Mouse (Mus musculus): ENCODE results near the gene Nae1. TPM values are rescaled to one million over a fixed set of nuclear protein-coding genes. Genes with fewer than 3 reads are reported as not detected.
A peak's percentile ranks its signal among the peaks of the same experiment; 100 is the strongest.

Nae1 gene
- polyA plus RNA-seq, 1 experiment from 2014 or later = 64.1 TPM

DNA sequence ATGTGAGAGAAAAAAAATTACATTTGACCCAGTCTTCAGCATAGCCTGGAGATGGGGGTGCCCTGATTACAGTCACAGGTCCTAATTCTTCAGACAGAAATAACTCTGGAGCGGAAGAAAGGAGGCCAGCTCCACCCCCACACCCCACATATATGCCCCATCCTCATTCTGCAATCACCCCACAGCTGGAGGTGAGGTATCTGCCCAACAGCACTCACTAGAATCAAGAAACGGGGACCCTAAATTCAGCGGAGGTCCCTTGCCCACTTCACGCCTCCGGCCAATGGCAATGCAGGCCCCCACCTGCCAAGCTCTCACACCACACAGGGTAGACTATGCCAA, 31.0 kb upstream of the Nae1 start:
- ATAC-seq (ENCODE audit: low FRiP score, low TSS enrichment) (peak; percentile 26), DNase-seq (ENCODE audit: low spot score) (no peak)
- H3K36me3 ChIP-seq (ENCODE audit: control insufficient read depth, insufficient read depth, low read length) = no peaks in the 10 kb centered on the region
- no peaks in the 10 kb centered on the region for H3K4me1 ChIP-seq (replicated peaks; ENCODE audit: control insufficient read depth, insufficient read depth)
- no peaks in the 10 kb centered on the region for H3K9me3 ChIP-seq (ENCODE audit: control insufficient read depth, low read length)
- TF ChIP-seq EP300 (optimal IDR thresholded peaks at IDR 0.05) = no peak
- no peak overlapping the region for H3K4me2 ChIP-seq (replicated peaks; ENCODE audit: low read depth)
- no peak overlapping the region for H3K4me3 ChIP-seq (ENCODE audit: low read depth, low read length)
- WGBS = 94% methylated on average over 5 of the region's 5 CpGs
- H3K9ac ChIP-seq (ENCODE audit: low read length) = no peak overlapping the region
- no peak overlapping the region for H3K27ac ChIP-seq (replicated peaks)
- no peaks in the 10 kb centered on the region for H3K27me3 ChIP-seq (ENCODE audit: control insufficient read depth, insufficient read depth, low read length)

DNA sequence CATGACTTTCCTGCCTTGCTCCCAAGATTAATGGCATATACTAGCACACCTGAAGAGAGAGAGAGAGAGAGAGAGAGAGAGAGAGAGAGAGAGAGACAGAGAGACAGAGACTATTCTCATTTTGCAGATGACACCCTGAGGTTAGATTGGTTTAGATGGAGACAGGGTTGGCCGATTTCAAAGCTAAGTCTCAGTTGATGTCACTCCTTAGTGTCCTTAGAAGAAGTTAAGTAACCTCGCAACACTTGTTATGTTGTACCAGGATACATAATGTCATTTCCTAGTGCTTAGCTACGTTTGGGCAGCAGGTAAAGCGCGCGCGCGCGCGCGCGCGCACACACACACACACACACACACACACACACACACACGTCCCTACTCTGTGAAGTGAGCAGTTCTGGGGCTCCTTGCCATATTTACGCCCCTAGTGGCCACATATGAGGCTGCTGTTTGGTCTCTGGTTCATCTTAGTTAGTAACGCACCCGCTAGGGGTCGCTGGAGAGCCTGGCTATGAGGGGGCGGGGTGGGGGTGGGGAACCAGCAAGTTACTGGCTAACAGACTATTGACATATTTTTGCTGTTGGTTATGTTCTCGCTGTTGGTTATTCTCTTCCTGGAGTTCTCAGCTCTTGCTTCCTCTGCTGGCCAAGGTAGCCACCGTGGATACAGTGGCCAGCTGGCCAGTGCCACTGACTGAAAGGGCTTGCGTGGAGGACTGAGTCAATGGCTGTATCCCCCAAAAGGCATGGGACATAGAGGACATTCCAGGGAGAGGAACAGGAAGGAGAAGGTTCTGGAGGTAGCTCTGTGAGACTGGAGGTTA, 30.4 kb upstream of the Nae1 start:
- WGBS = 18% methylated on average over 22 of the region's 22 CpGs
- DNase-seq (ENCODE audit: low spot score) (peak; percentile 94), ATAC-seq (ENCODE audit: low FRiP score, low TSS enrichment) (peak; percentile 95)
- H3K9me3 ChIP-seq (ENCODE audit: control insufficient read depth, low read length) = no peaks in the 10 kb centered on the region
- no peak overlapping the region for H3K4me3 ChIP-seq (ENCODE audit: low read depth, low read length)
- no peak overlapping the region for H3K4me2 ChIP-seq (replicated peaks; ENCODE audit: low read depth)
- no peak overlapping the region for H3K27ac ChIP-seq (replicated peaks)
- H3K4me1 ChIP-seq (replicated peaks; ENCODE audit: control insufficient read depth, insufficient read depth) = no peaks in the 10 kb centered on the region
- no peaks in the 10 kb centered on the region for H3K27me3 ChIP-seq (ENCODE audit: control insufficient read depth, insufficient read depth, low read length)
- TF ChIP-seq EP300 (optimal IDR thresholded peaks at IDR 0.05) = no peak
- peak; percentile 91 for TF ChIP-seq CTCF (IDR thresholded peaks at IDR 0.05; ENCODE audit: low read depth)
- H3K36me3 ChIP-seq (ENCODE audit: control insufficient read depth, insufficient read depth, low read length) = no peaks in the 10 kb centered on the region
- H3K9ac ChIP-seq (ENCODE audit: low read length) = no peak overlapping the region

DNA sequence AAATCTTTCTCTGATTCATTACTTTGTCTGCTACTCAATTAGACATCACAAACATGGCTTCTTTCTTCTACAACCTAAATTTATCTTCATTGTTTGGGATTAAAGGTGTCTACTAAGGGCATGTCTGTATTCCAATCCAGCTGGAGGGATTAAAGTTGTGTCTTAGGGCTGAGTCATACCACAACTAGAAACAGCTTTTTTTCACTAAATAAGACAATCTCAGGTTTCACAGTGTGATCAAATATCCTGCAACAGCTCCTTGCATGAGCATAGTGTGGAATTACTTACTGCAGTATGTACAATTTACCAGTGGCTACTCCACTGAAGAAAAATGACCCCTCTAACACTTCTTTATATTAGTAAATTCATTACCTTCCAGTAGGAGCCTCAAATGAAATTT, 26.3 kb upstream of the Nae1 start:
- no peaks in the 10 kb centered on the region for H3K9me3 ChIP-seq (ENCODE audit: control insufficient read depth, low read length)
- H3K4me2 ChIP-seq (replicated peaks; ENCODE audit: low read depth) = no peak overlapping the region
- H3K27ac ChIP-seq (replicated peaks) = no peak overlapping the region
- no peak overlapping the region for H3K4me3 ChIP-seq (ENCODE audit: low read depth, low read length)
- no peaks in the 10 kb centered on the region for H3K36me3 ChIP-seq (ENCODE audit: control insufficient read depth, insufficient read depth, low read length)
- H3K4me1 ChIP-seq (replicated peaks; ENCODE audit: control insufficient read depth, insufficient read depth) = no peaks in the 10 kb centered on the region
- DNase-seq (ENCODE audit: low spot score) (no peak), ATAC-seq (ENCODE audit: low FRiP score, low TSS enrichment) (no peak)
- TF ChIP-seq EP300 (optimal IDR thresholded peaks at IDR 0.05) (no peak), CTCF (IDR thresholded peaks at IDR 0.05; ENCODE audit: low read depth) (no peak)
- H3K27me3 ChIP-seq (ENCODE audit: control insufficient read depth, insufficient read depth, low read length) = no peaks in the 10 kb centered on the region
- H3K9ac ChIP-seq (ENCODE audit: low read length) = no peak overlapping the region

DNA sequence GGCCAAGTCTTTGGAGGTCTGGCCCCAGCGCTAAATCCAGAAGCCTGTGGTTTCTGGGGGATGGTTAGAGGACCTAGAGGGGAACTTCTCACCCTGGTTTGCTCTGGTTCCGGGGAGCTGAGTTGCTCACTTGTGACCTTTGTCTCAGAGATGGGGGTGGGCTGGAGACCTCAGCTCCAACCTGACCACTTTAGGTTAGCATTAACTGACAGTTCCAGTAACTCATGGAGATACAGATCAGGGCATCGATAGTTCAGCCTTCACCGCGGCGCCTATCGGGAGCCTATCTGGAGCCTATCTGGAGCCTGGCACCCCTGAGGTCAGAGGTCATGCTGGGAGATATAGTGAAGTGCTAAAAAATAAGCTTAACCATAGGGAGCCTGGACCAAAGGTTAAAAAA, 22.8 kb upstream of the Nae1 start:
- WGBS = 65% methylated on average over 7 of the region's 7 CpGs
- Histone ChIP-seq H3K27ac (replicated peaks) (no peak overlapping the region), H3K27me3 (ENCODE audit: control insufficient read depth, insufficient read depth, low read length) (no peaks in the 10 kb centered on the region), H3K4me3 (ENCODE audit: low read depth, low read length) (no peak overlapping the region), H3K36me3 (ENCODE audit: control insufficient read depth, insufficient read depth, low read length) (no peaks in the 10 kb centered on the region), H3K4me1 (replicated peaks; ENCODE audit: control insufficient read depth, insufficient read depth) (no peaks in the 10 kb centered on the region), H3K9me3 (ENCODE audit: control insufficient read depth, low read length) (no peaks in the 10 kb centered on the region), H3K9ac (ENCODE audit: low read length) (no peak overlapping the region), H3K4me2 (replicated peaks; ENCODE audit: low read depth) (no peak overlapping the region)
- DNase-seq (ENCODE audit: low spot score) (no peak), ATAC-seq (ENCODE audit: low FRiP score, low TSS enrichment) (no peak)
- TF ChIP-seq CTCF (IDR thresholded peaks at IDR 0.05; ENCODE audit: low read depth) (no peak), EP300 (optimal IDR thresholded peaks at IDR 0.05) (no peak)

DNA sequence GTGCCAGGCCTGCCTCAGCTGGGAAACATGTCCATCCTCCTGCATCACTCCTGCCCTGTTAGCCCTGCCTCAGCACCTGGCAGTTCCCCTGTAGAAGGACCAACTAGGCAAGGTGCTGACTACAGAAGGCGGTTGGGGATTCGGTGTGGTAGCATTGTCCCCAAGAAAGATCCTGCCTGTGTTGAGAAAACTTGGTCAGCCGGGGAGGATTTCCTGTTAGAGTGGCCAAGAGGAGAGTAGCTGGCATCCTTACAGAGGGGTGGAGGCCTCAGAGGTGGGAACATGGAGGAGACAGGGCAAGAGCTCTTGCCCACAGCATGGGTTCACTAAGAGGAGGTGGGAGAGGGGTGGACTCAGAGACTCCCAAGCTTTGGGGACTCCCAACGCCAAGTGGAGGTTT, 20.8 kb upstream of the Nae1 start:
- TF ChIP-seq CTCF (IDR thresholded peaks at IDR 0.05; ENCODE audit: low read depth) (no peak), EP300 (optimal IDR thresholded peaks at IDR 0.05) (no peak)
- Histone ChIP-seq H3K9me3 (ENCODE audit: control insufficient read depth, low read length) (no peaks in the 10 kb centered on the region), H3K4me3 (ENCODE audit: low read depth, low read length) (no peak overlapping the region), H3K9ac (ENCODE audit: low read length) (no peak overlapping the region), H3K36me3 (ENCODE audit: control insufficient read depth, insufficient read depth, low read length) (no peaks in the 10 kb centered on the region), H3K27ac (replicated peaks) (no peak overlapping the region), H3K4me1 (replicated peaks; ENCODE audit: control insufficient read depth, insufficient read depth) (no peaks in the 10 kb centered on the region), H3K27me3 (ENCODE audit: control insufficient read depth, insufficient read depth, low read length) (no peaks in the 10 kb centered on the region), H3K4me2 (replicated peaks; ENCODE audit: low read depth) (no peak overlapping the region)
- DNase-seq (ENCODE audit: low spot score) (no peak), ATAC-seq (ENCODE audit: low FRiP score, low TSS enrichment) (no peak)
- WGBS = 75% methylated on average over 4 of the region's 4 CpGs

DNA sequence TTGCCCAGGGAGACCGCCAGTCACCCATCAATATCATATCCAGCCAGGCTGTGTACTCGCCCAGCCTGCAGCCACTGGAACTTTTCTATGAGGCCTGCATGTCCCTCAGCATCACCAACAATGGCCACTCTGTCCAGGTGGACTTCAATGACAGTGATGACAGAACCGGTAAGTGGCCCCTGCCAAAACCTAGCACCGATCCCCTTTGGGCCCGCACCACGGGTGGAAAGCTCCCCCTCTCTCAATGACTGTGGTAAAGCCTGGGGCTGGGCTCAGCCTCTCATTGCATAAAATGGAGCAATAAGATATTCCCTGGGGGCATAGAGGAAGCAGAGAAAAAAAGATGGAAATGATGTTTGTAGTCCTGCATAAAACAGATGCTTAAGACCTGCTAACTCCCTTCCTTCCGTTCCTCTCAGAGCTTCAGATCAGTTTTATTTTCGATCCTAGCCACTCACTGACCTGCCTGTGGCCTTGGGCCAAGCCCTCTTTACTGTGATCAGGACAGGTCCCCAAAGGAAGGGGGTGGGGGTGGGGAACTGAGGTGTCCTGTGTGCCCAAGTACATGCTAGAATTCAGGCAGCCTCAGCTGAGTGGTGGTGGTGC, 9.1 kb upstream of the Nae1 start:
- no peak for DNase-seq (ENCODE audit: low spot score)
- no peak for TF ChIP-seq CTCF (IDR thresholded peaks at IDR 0.05; ENCODE audit: low read depth)
- no peak for TF ChIP-seq EP300 (optimal IDR thresholded peaks at IDR 0.05)
- H3K4me2 ChIP-seq (replicated peaks; ENCODE audit: low read depth) = no peak overlapping the region
- H3K27ac ChIP-seq (replicated peaks) = no peak overlapping the region
- no peak overlapping the region for H3K4me3 ChIP-seq (ENCODE audit: low read depth, low read length)
- peaks cover 6% of the 10 kb centered on the region; the same call in 1 of the 2 replicates for H3K4me1 ChIP-seq (replicated peaks; ENCODE audit: control insufficient read depth, insufficient read depth)
- WGBS = 76% methylated on average over 8 of the region's 8 CpGs
- no peaks in the 10 kb centered on the region for H3K36me3 ChIP-seq (ENCODE audit: control insufficient read depth, insufficient read depth, low read length)
- no peak overlapping the region for H3K9ac ChIP-seq (ENCODE audit: low read length)
- no peaks in the 10 kb centered on the region for H3K9me3 ChIP-seq (ENCODE audit: control insufficient read depth, low read length)
- ATAC-seq (ENCODE audit: low FRiP score, low TSS enrichment) = no peak
- H3K27me3 ChIP-seq (ENCODE audit: control insufficient read depth, insufficient read depth, low read length) = 0 out of 2 replicates have a peak, but pooled peaks cover 2% of the 10 kb centered on the region
